Mouse (Mus musculus): ENCODE data around the gene Cog5. TPM values are rescaled to one million over a fixed set of nuclear protein-coding genes. Genes with fewer than 3 reads are reported as not detected.

Cog5 gene
- total and polyA plus RNA-seq, 3 experiments = 27.1 to 28.4 TPM; not detected in 1

DNA sequence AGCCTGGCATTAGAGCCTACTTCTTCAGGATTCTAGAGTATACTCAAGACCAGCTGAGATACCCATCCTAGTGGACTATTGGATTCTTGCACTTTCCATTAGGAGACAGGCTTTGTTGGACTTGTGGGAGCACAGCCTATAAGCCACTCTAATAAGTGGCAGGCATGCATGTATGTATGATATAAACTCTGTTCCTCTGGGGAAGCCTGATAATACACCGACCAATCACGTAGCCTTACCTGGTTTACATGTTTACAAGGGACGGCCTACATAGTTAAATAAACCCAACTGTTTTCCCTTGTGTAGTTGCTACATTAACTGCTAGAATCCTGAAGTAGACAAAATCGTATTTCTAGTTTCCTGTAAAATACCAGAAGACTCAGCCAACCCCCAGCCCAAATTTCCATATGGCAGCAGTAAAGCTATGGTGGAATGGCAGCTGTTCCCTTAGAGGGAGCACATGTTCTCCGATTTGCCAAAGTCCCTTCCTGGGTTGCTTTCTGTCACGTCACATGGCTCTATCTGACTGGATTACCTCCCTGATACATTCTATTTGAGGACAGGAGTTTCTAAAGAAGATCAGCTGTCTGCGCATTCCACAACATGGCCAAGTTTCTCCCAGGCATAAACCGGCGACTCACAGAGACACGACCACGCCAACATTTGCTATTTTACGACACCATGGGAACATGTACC is 311.0 kb downstream of the Cog5 start:
- Histone ChIP-seq H3K27me3 (ENCODE audit: control insufficient read depth in 1 of 2, insufficient read depth in 2 of 2, low read length in 2 of 2) (no peaks in the 10 kb centered on the region), H3K4me1 (ENCODE audit: control insufficient read depth in 1 of 2, insufficient read depth in 2 of 2, low read length in 2 of 2) (peaks cover 4 to 7% of the 10 kb centered on the region in 2 experiments), H3K9me3 (replicated peaks; ENCODE audit: insufficient read depth, low read length) (no peaks in the 10 kb centered on the region), H3K27ac (ENCODE audit: control insufficient read depth, low read depth, low read length) (peak overlapping the region; percentile 52), H3K79me2 (ENCODE audit: control insufficient read depth, insufficient read depth, low read length, poor library complexity) (no peaks in the 10 kb centered on the region), H3K36me3 (ENCODE audit: control insufficient read depth in 1 of 2, insufficient read depth in 2 of 2, low read length in 2 of 2) (peaks cover 2 to 15% of the 10 kb centered on the region in 2 experiments; a peak in 3 of 4 replicates), H3K4me3 (ENCODE audit: control insufficient read depth in 1 of 2, insufficient read depth in 1 of 2, low read depth in 2 of 2, low read length in 2 of 2) (peak overlapping the region in 1 of 2 experiments; percentile 17; a peak in 1 of 4 replicates), H3K9ac (ENCODE audit: control insufficient read depth, low read depth, low read length, poor library complexity, severe bottlenecking) (no peak overlapping the region)
- no peak for TF ChIP-seq MAX (IDR thresholded peaks at IDR 0.05; ENCODE audit: low read length)
- no peak for TF ChIP-seq UBTF (IDR thresholded peaks at IDR 0.05; ENCODE audit: borderline replicate concordance, insufficient read depth, low read depth, low read length)
- TF ChIP-seq NRF1 (IDR thresholded peaks at IDR 0.05; ENCODE audit: insufficient read depth, low read depth, low read length, poor library complexity, severe bottlenecking) = no peak
- TF ChIP-seq RCOR1 (IDR thresholded peaks at IDR 0.05; ENCODE audit: low read depth, low read length) = no peak
- no peak for TF ChIP-seq HCFC1 (IDR thresholded peaks at IDR 0.05; ENCODE audit: low read depth, low read length)
- no peak for TF ChIP-seq RAD21 (IDR thresholded peaks at IDR 0.05; ENCODE audit: low read depth, low read length)
- no peak for TF ChIP-seq ZC3H11A (IDR thresholded peaks at IDR 0.05; ENCODE audit: low read depth, low read length)
- TF ChIP-seq ELF1 (IDR thresholded peaks at IDR 0.05; ENCODE audit: low read depth, low read length) = no peak
- TF ChIP-seq KAT2A (conservative IDR thresholded peaks at IDR 0.05; ENCODE audit: low read depth, low read length) = no peak
- TF ChIP-seq SMC3 (IDR thresholded peaks at IDR 0.05; ENCODE audit: low read depth, low read length) = no peak
- no peak for TF ChIP-seq MYC (IDR thresholded peaks at IDR 0.05; ENCODE audit: low read depth, low read length)
- no peak for TF ChIP-seq E2F4 (IDR thresholded peaks at IDR 0.05; ENCODE audit: borderline replicate concordance, low read depth, low read length)
- no peak for DNase-seq (ENCODE audit: low read depth, low spot score)

DNA sequence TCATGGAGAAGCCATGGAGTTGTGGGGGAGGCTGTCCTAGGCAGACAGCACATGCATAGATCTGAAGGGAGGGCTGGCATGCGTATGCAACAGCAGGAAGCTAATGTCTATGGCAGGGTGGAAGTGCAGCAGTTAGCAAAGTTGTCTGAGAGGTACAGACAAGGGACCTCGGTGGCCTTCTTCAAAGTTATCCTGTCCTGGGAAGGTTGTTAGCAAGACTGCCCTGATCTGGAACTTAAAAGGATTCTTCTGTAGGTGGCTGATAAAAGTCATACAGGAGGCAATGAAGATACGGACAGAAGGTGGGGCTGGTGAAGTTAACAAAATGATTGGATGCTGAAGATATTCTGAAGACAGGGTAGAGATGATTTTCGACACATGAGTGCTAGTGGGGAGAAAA is 311.7 kb downstream of the Cog5 start:
- Histone ChIP-seq H3K4me3 (ENCODE audit: control insufficient read depth in 1 of 2, insufficient read depth in 1 of 2, low read depth in 2 of 2, low read length in 2 of 2) (peak overlapping the region in 1 of 2 experiments; percentile 17; a peak in 1 of 4 replicates), H3K9me3 (replicated peaks; ENCODE audit: insufficient read depth, low read length) (no peaks in the 10 kb centered on the region), H3K27me3 (ENCODE audit: control insufficient read depth in 1 of 2, insufficient read depth in 2 of 2, low read length in 2 of 2) (no peaks in the 10 kb centered on the region), H3K79me2 (ENCODE audit: control insufficient read depth, insufficient read depth, low read length, poor library complexity) (no peaks in the 10 kb centered on the region), H3K36me3 (ENCODE audit: control insufficient read depth in 1 of 2, insufficient read depth in 2 of 2, low read length in 2 of 2) (peaks cover 2 to 15% of the 10 kb centered on the region in 2 experiments; a peak in 3 of 4 replicates), H3K27ac (ENCODE audit: control insufficient read depth, low read depth, low read length) (peak overlapping the region; percentile 52), H3K9ac (ENCODE audit: control insufficient read depth, low read depth, low read length, poor library complexity, severe bottlenecking) (0 out of 2 replicates have a peak overlapping the region, but pooled peaks have one; percentile 8), H3K4me1 (ENCODE audit: control insufficient read depth in 1 of 2, insufficient read depth in 2 of 2, low read length in 2 of 2) (peaks cover 4 to 7% of the 10 kb centered on the region in 2 experiments)
- peak; percentile 54 for DNase-seq (ENCODE audit: low read depth, low spot score)
- 0 out of 2 replicates have a peak, but pooled peaks have one; percentile 57 for TF ChIP-seq TCF12 (IDR thresholded peaks at IDR 0.05; ENCODE audit: low read depth, low read length)
- peak; percentile 31; the same call in 1 of the 2 replicates for TF ChIP-seq SMC3 (IDR thresholded peaks at IDR 0.05; ENCODE audit: low read depth, low read length)
- peak; percentile 34 to 75; a peak in 3 of 4 replicates for TF ChIP-seq EP300 (IDR thresholded peaks at IDR 0.05; ENCODE audit: low read depth in 1 of 2, low read length in 2 of 2)
- TF ChIP-seq RAD21 (IDR thresholded peaks at IDR 0.05; ENCODE audit: low read depth, low read length) = no peak; the same call in 1 of the 2 replicates
- no peak for TF ChIP-seq NRF1 (IDR thresholded peaks at IDR 0.05; ENCODE audit: insufficient read depth, low read depth, low read length, poor library complexity, severe bottlenecking)
- peak in 1 of 3 experiments; percentile 4; a peak in 1 of 6 replicates for TF ChIP-seq CTCF (IDR thresholded peaks at IDR 0.05 in 2 of 3, conservative IDR thresholded peaks at IDR 0.05 in 1 of 3; ENCODE audit: control insufficient read depth in 1 of 3, insufficient read depth in 1 of 3, low read depth in 2 of 3, low read length in 3 of 3, poor library complexity in 1 of 3, severe bottlenecking in 1 of 3)
- peak; percentile 24; the same call in 1 of the 2 replicates for TF ChIP-seq TAL1 (IDR thresholded peaks at IDR 0.05; ENCODE audit: low read length)
- no peak for TF ChIP-seq TBP (IDR thresholded peaks at IDR 0.05; ENCODE audit: low read depth, low read length)
- no peak for TF ChIP-seq CHD1 (IDR thresholded peaks at IDR 0.05; ENCODE audit: low read depth, low read length)
- no peak for TF ChIP-seq GABPA (IDR thresholded peaks at IDR 0.05; ENCODE audit: low read depth, low read length)
- TF ChIP-seq MYC (IDR thresholded peaks at IDR 0.05; ENCODE audit: low read depth, low read length) = no peak
- TF ChIP-seq SIN3A (IDR thresholded peaks at IDR 0.05; ENCODE audit: low read length) = peak; percentile 64; the same call in 1 of the 2 replicates
